Mouse (Mus musculus): ENCODE measurements around the gene Pros1. TPM values are rescaled to one million over a fixed set of nuclear protein-coding genes. Genes with fewer than 3 reads are reported as not detected.

The Pros1 gene
- polyA plus RNA-seq, 1 experiment from 2014 or later, result 18.4 TPM

DNA sequence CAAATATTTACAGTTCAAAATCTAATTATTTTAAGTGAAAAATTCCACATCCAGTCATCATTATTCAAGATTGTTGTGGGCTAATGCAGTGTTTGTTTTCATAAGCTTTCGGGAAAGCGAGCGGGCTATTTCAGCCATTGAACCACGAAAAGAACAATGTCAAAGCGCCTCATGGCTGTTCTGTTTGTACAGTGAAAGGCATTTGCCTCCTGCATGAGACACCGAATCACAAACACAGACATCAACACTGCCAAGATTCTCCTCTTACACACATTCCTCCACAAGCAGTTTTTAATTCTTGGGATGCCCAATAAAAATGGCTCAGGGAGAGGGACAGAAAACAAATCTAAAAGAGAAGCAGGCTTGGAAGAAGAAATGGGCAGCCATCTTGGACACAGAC, 20.0 kb downstream of the Pros1 start:
- no peak overlapping the region for H3K27ac ChIP-seq (replicated peaks)
- 85% methylated on average over 6 of the region's 6 CpGs for WGBS
- no peaks in the 10 kb centered on the region for H3K27me3 ChIP-seq
- no peaks in the 10 kb centered on the region for H3K4me1 ChIP-seq
- H3K36me3 ChIP-seq, result no peaks in the 10 kb centered on the region
- H3K4me3 ChIP-seq, result no peak overlapping the region
- H3K4me2 ChIP-seq (replicated peaks), result no peak overlapping the region
- no peaks in the 10 kb centered on the region for H3K9me3 ChIP-seq
- H3K9ac ChIP-seq (replicated peaks), result no peak overlapping the region
- ATAC-seq (ENCODE audit: low FRiP score, low read depth), result no peak

DNA sequence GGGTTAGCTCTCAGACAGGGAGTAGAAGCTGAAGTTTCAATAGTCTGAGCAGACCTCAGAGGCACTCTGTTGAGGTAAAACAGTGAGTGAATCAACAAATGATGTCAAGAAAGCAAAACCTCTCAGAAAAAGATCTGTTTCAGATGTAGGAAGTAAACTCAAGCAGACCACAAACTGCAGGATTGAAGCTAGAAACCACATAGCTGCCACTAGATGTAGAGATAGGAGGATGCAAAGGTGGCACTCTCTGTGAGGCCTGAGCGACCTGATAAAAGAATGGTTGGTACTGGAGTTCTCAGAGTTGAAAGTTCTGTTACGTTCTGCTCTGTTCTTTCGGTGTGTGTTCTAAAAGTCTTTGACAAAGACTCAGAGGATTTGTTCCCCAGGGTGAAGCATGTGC, 41.7 kb downstream of the Pros1 start:
- no peak overlapping the region for H3K4me2 ChIP-seq (replicated peaks)
- ATAC-seq (ENCODE audit: low FRiP score, low read depth), result no peak
- no peak overlapping the region for H3K9ac ChIP-seq (replicated peaks)
- no peak overlapping the region for H3K27ac ChIP-seq (replicated peaks)
- WGBS, result 93% methylated on average over 3 of the region's 3 CpGs
- no peaks in the 10 kb centered on the region for H3K36me3 ChIP-seq
- H3K4me1 ChIP-seq, result no peaks in the 10 kb centered on the region
- H3K4me3 ChIP-seq, result no peak overlapping the region
- no peaks in the 10 kb centered on the region for H3K9me3 ChIP-seq
- no peaks in the 10 kb centered on the region for H3K27me3 ChIP-seq

DNA sequence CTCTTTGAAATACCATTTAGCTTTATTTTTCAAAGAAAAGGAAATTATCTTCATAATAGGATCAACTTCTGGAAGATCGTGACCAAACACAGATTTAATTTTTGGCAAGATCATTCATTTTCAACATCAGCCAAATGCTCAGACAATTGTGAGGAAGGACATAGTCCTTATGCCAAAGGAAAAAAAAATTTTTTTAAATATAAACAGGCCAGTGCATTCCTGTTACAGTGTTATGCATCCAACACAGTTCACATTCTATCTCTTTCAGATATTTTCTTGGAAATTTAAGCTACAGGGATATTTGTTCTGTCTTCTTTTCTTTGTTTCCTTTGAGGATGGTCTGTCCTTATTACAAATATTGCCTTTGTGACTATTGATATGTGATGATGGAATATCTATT, 57.3 kb downstream of the Pros1 start:
- H3K4me1 ChIP-seq, result no peaks in the 10 kb centered on the region
- no peaks in the 10 kb centered on the region for H3K27me3 ChIP-seq
- H3K9ac ChIP-seq (replicated peaks), result no peak overlapping the region
- no peak overlapping the region for H3K4me3 ChIP-seq
- ATAC-seq (ENCODE audit: low FRiP score, low read depth), result no peak
- WGBS, result 82% methylated on average over 1 of the region's 1 CpGs
- no peak overlapping the region for H3K27ac ChIP-seq (replicated peaks)
- no peak overlapping the region for H3K4me2 ChIP-seq (replicated peaks)
- no peaks in the 10 kb centered on the region for H3K9me3 ChIP-seq
- H3K36me3 ChIP-seq, result no peaks in the 10 kb centered on the region

DNA sequence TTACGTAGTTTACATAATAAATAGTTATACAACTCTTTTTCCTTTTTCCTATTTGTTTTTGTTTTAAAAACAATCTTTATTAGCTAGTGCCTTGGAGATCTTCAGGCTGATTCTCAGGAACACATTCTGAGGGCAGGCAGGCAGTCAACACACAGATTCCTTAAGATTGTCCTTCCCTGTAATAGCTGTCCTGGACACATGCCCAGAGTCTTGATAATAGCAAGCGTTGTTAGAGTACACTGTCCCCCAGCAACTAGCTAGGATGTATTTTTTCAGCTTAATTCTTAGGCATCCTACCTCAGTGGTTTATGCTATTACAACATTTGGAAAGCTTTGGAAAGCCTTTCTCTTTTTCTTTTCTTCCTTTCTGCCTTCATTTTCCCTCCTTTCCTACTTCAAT, 58.1 kb downstream of the Pros1 start:
- no peaks in the 10 kb centered on the region for H3K9me3 ChIP-seq
- H3K9ac ChIP-seq (replicated peaks), result no peak overlapping the region
- no peaks in the 10 kb centered on the region for H3K4me1 ChIP-seq
- no peaks in the 10 kb centered on the region for H3K36me3 ChIP-seq
- no peak overlapping the region for H3K27ac ChIP-seq (replicated peaks)
- H3K4me2 ChIP-seq (replicated peaks), result no peak overlapping the region
- H3K4me3 ChIP-seq, result no peak overlapping the region
- 91% methylated on average over 2 of the region's 2 CpGs for WGBS
- no peaks in the 10 kb centered on the region for H3K27me3 ChIP-seq
- ATAC-seq (ENCODE audit: low FRiP score, low read depth), result no peak

DNA sequence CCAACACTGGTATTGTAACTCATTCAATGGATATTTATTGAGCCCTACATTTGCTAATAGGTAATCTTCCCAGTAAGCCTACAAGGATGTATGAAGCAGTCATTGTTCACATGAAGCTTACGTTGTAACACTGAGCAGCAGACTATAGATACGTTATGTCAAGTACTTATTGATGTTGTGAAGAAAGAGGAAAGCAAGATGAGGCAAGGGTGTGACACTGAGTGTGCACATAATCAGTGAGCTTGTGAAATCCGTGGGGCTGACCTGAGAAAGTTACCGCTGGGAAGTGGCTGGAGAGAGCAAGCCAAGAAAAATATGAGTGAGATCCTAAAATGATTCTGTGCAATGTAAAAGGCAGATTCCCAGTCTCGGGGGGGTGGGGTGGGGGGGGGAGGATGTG, 61.4 kb downstream of the Pros1 start:
- WGBS, result 86% methylated on average over 5 of the region's 5 CpGs
- Histone ChIP-seq H3K9me3 (no peaks in the 10 kb centered on the region), H3K36me3 (no peaks in the 10 kb centered on the region), H3K4me2 (replicated peaks) (no peak overlapping the region), H3K27ac (replicated peaks) (no peak overlapping the region), H3K27me3 (no peaks in the 10 kb centered on the region), H3K4me1 (no peaks in the 10 kb centered on the region), H3K9ac (replicated peaks) (no peak overlapping the region), H3K4me3 (no peak overlapping the region)
- no peak for ATAC-seq (ENCODE audit: low FRiP score, low read depth)

DNA sequence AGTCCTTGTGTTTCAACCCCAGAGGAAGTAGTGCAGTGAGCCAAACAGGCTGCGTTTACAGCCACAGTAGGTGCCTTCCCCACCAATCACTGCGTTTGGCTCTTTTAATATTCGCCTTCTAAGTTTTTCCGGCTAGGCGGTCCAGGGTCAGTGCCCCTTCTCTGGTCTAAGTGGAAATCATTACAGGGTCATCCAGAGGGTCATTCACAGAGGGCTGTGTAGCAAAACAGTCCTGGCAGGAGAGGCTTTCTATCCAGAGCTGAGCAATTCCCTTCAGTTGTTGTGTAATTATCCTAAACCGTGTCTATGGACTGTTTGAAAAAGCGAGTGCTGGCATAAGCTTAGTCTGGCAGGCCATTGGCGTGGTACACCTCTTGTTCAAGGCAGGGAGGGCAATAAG, 68.1 kb downstream of the Pros1 start:
- peaks cover 7% of the 10 kb centered on the region for H3K4me1 ChIP-seq
- 16% methylated on average over 8 of the region's 8 CpGs for WGBS
- no peak overlapping the region for H3K9ac ChIP-seq (replicated peaks)
- no peak overlapping the region for H3K27ac ChIP-seq (replicated peaks)
- no peak overlapping the region for H3K4me3 ChIP-seq
- ATAC-seq (ENCODE audit: low FRiP score, low read depth), result peak; percentile 27; the same call in 1 of the 2 replicates
- no peaks in the 10 kb centered on the region for H3K27me3 ChIP-seq
- H3K4me2 ChIP-seq (replicated peaks), result no peak overlapping the region; the same call in 1 of the 2 replicates
- no peaks in the 10 kb centered on the region for H3K36me3 ChIP-seq
- no peaks in the 10 kb centered on the region for H3K9me3 ChIP-seq

DNA sequence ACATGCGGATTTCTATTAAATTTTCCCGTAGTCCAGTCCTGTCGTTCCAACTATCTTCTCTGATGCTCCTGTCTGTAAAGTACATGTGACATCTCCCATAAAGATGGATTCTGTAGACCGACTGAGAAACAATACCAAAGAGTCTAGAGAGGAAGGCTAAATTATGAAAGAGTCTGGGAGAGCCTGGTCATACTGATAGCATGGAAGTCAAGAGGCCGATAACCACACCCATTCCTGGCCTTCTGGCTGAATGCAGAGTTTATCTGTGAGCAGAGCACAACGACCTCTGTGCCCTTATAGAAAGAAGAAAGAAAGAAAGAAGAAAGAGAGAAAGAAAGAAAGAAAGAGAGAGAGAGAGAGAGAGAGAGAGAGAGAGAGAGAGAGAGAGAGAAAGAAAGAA, 77.2 kb downstream of the Pros1 start:
- H3K27me3 ChIP-seq, result no peaks in the 10 kb centered on the region
- no peaks in the 10 kb centered on the region for H3K36me3 ChIP-seq
- 89% methylated on average over 6 of the region's 6 CpGs for WGBS
- no peak overlapping the region for H3K27ac ChIP-seq (replicated peaks)
- H3K4me2 ChIP-seq (replicated peaks), result no peak overlapping the region
- no peak overlapping the region for H3K9ac ChIP-seq (replicated peaks)
- no peaks in the 10 kb centered on the region for H3K9me3 ChIP-seq
- H3K4me1 ChIP-seq, result no peaks in the 10 kb centered on the region
- H3K4me3 ChIP-seq, result no peak overlapping the region
- ATAC-seq (ENCODE audit: low FRiP score, low read depth), result no peak

DNA sequence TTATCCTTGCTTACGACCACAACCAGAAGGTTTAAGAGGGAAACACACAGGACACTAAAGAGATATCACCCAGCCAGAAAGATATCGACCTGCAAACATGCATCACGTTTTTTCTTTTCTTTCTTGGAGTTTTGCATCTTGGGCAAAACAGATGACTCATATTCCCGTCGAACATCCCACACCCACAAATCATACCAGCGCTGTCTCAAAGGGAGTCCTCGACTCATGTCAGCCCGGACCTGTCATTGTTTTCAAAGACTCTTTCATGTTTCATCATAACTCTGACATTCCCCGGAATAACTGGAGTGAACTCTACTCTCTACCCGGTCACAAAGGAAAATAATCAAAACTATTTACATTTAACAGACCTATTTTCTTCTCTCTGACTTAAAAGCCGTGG, 82.2 kb downstream of the Pros1 start:
- no peaks in the 10 kb centered on the region for H3K9me3 ChIP-seq
- no peak for ATAC-seq (ENCODE audit: low FRiP score, low read depth)
- no peak overlapping the region for H3K27ac ChIP-seq (replicated peaks)
- H3K9ac ChIP-seq (replicated peaks), result no peak overlapping the region
- no peaks in the 10 kb centered on the region for H3K36me3 ChIP-seq
- H3K4me3 ChIP-seq, result no peak overlapping the region
- WGBS, result 84% methylated on average over 11 of the region's 11 CpGs
- no peaks in the 10 kb centered on the region for H3K4me1 ChIP-seq
- no peak overlapping the region for H3K4me2 ChIP-seq (replicated peaks)
- H3K27me3 ChIP-seq, result no peaks in the 10 kb centered on the region

DNA sequence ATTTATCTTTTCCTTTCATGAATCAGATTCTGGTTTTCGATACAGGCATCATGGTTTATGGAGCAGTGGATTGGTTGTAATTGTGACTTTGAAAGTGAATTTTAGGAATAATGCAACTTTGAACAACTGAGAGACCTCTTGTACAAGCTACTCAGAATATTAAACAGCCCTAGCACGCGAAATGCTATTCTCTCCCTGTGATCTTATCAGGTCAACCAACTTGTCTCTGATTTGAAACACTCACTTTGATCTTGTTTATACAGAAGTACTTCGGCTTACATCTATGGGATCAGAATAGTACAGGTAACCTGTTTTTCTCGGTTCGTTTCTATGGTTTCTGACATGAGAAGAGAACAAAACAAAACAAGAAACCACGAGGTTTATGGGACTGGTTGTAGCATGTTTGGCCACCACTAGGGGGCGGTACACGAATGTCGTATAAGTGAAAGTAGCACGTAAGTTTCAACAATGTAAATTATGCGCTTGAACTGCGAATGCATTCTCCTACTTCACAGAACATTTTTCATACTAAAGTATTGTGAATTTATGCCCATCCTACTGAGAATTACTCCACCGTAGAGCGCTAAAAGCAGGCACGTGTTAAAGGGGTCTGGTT, 86.4 kb downstream of the Pros1 start:
- Histone ChIP-seq H3K4me3 (no peak overlapping the region), H3K9ac (replicated peaks) (no peak overlapping the region), H3K4me2 (replicated peaks) (peak overlapping the region; percentile 29; the same call in 1 of the 2 replicates), H3K27me3 (no peaks in the 10 kb centered on the region; the same call in 1 of the 2 replicates), H3K9me3 (no peaks in the 10 kb centered on the region), H3K4me1 (peaks cover 7% of the 10 kb centered on the region; the same call in 1 of the 2 replicates), H3K27ac (replicated peaks) (no peak overlapping the region), H3K36me3 (no peaks in the 10 kb centered on the region)
- ATAC-seq (ENCODE audit: low FRiP score, low read depth), result peak; percentile 79
- 27% methylated on average over 16 of the region's 16 CpGs for WGBS

DNA sequence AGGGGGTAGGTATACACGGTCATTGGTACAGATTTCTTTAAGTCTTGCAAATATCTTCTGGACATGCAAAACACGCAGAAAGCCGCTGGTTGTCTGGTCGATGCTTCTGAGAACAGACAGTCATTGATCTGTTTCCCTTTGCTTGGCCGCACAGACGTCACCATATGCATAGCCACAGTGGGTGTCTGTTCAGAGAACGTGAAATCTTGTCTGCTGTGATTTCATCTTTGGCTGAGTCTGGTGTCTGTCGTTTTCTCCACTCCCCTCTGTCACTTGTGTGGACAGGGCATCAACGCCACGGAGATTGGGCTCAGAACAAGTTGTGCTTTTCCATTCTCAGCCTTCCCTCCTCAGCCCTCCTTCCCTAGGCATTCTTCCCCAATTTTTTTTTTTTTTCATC, 87.7 kb downstream of the Pros1 start:
- peaks cover 7% of the 10 kb centered on the region; the same call in 1 of the 2 replicates for H3K4me1 ChIP-seq
- WGBS, result 58% methylated on average over 10 of the region's 10 CpGs
- H3K9ac ChIP-seq (replicated peaks), result no peak overlapping the region
- no peak overlapping the region for H3K4me3 ChIP-seq
- no peaks in the 10 kb centered on the region for H3K36me3 ChIP-seq
- no peak overlapping the region for H3K4me2 ChIP-seq (replicated peaks)
- H3K27ac ChIP-seq (replicated peaks), result no peak overlapping the region
- H3K27me3 ChIP-seq, result no peaks in the 10 kb centered on the region; the same call in 1 of the 2 replicates
- H3K9me3 ChIP-seq, result no peaks in the 10 kb centered on the region
- ATAC-seq (ENCODE audit: low FRiP score, low read depth), result peak; percentile 45; the same call in 1 of the 2 replicates

DNA sequence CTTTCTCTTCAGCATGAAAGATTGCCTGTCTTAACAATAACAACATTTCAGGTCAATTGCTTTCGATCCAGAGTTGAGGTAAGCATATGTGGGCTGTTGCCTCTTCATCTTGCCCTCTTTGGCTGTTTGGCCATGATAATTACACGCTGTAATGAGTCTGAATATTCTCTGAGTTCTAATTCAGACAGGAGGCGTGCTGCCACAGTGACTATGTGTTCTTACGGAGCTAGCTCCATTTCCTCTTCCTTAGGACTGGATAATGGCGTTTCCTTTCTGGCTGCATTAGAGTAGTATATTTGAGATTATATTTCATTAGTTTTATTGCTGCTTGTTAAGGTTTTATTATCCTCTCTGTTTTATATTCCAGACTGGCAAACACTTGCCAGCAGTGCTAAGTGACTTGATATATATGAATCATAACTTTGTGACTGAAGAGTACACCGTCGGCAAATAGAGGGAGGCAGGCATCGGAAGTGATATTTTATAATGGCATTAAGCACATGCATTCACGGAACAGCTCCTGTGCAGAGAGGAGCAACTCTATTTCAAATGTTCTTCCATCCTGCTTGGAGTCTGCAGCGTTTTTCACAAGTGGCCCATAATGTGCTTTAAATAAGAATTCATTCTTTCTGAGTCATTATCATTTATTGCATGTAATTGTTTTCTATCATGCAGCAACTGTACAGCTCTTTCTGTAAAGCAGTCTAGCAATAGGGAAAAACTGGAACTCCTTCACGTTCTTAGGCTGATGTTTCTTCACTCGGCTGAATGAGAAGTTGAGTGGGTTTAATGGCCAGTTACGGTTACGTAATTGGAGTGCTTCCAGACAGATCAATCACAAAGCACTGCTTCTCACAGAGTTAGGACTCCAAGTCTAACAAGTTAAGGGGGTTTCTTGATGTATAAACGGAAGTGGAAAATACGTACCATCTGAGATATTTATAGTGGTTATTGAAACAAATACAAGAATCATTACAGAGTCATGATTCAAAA, 88.6 kb downstream of the Pros1 start:
- Histone ChIP-seq H3K36me3 (no peaks in the 10 kb centered on the region), H3K4me1 (peaks cover 7% of the 10 kb centered on the region; the same call in 1 of the 2 replicates), H3K4me2 (replicated peaks) (no peak overlapping the region), H3K27ac (replicated peaks) (no peak overlapping the region), H3K27me3 (no peaks in the 10 kb centered on the region; the same call in 1 of the 2 replicates), H3K9me3 (no peaks in the 10 kb centered on the region; the same call in 1 of the 2 replicates), H3K4me3 (no peak overlapping the region), H3K9ac (replicated peaks) (no peak overlapping the region)
- 84% methylated on average over 16 of the region's 16 CpGs for WGBS
- ATAC-seq (ENCODE audit: low FRiP score, low read depth), result no peak

DNA sequence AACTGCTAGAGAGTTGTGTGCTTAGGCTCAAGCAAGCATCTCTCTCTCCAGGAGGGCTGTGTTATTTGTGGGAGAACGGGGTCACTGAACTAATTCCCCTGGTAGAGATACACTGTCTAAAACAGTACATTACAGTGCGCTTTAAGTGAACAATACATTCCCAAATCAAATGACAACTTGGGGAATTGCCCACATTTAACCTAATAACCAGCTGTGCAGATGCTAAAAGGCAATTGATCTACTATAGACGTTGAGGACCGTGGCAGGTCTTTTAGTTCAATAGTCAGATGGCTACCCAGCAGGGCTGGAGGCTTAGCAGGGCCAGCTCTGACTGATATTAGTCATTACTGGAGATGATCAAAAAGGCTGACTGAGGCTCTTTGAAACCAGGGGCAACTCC, 104.4 kb downstream of the Pros1 start:
- ATAC-seq (ENCODE audit: low FRiP score, low read depth), result 0 out of 2 replicates have a peak, but pooled peaks have one; percentile 52
- Histone ChIP-seq H3K4me2 (replicated peaks) (no peak overlapping the region), H3K4me1 (no peaks in the 10 kb centered on the region), H3K36me3 (no peaks in the 10 kb centered on the region), H3K27me3 (no peaks in the 10 kb centered on the region), H3K27ac (replicated peaks) (no peak overlapping the region), H3K9ac (replicated peaks) (no peak overlapping the region), H3K4me3 (no peak overlapping the region), H3K9me3 (no peaks in the 10 kb centered on the region)
- WGBS, result 49% methylated on average over 4 of the region's 4 CpGs
